Mouse (Mus musculus) olfactory bulb, adult 2 months (tissue): ENCODE measurements around the gene Mzf1.

Experiments
- CTCF ChIP-seq: fragments of 200-500 bp; IDR thresholded peaks from 2 replicates; pipeline ENCODE4 v1.5.1; 2012; ENCODE audit warnings: low read depth, mild to moderate bottlenecking, low read length, moderate library complexity; ENCODE audit not compliant: insufficient read depth
- POLR2A ChIP-seq: fragments of 200-500 bp; IDR thresholded peaks from 2 replicates; pipeline ENCODE4 v1.6.1; 2012; ENCODE audit warnings: mild to moderate bottlenecking, low read depth, low read length, moderate library complexity; ENCODE audit not compliant: insufficient read depth

- TF ChIP-seq POLR2A = no peak
- no peak for TF ChIP-seq CTCF
Measured at GRCm38 (mm10) chr7:12997230-12997629, 57.3 kb downstream of the Mzf1 start.
